Mouse (Mus musculus) kidney, embryonic 16.5 days (tissue): ENCODE measurements around the gene Rabgap1l. TPM values are rescaled to one million over a fixed set of nuclear protein-coding genes. Genes with fewer than 3 reads are reported as not detected.
A peak's percentile ranks its signal among the peaks of the same experiment; 100 is the strongest.

Source experiments
- ATAC-seq: fragments of 200-750 bp; cut with Nextera tagmentation; 2 replicates; pipeline ENCODE4 v1.8.0; 2017; ENCODE audit warnings: moderate TSS enrichment; ENCODE audit not compliant: low FRiP score, low TSS enrichment
- H3K27ac ChIP-seq: fragments of 300-500 bp; sonication (generic); 2 replicates; pipeline ENCODE4 v1.5.1; 2014; ENCODE audit warnings: low read length
- H3K27me3 ChIP-seq: fragments of 300-500 bp; sonication (generic); 2 replicates; pipeline ENCODE4 v1.6.1; 2014; ENCODE audit warnings: low read length, control low read depth, mixed read lengths; ENCODE audit not compliant: insufficient read depth
- H3K36me3 ChIP-seq: fragments of 300-500 bp; sonication (generic); 2 replicates; pipeline ENCODE4 v1.6.1; 2014; ENCODE audit warnings: low read length, control low read depth, mixed read lengths; ENCODE audit not compliant: insufficient read depth
- H3K4me1 ChIP-seq: fragments of 300-500 bp; sonication (generic); 2 replicates; pipeline ENCODE4 v1.6.1; 2014; ENCODE audit warnings: low read length, control low read depth, mixed read lengths; ENCODE audit not compliant: insufficient read depth
- H3K4me2 ChIP-seq: fragments of 300-500 bp; sonication (generic); replicated peaks from 2 replicates; pipeline ENCODE4 v1.6.1; 2014; ENCODE audit warnings: low read depth, low read length
- H3K4me3 ChIP-seq: fragments of 300-500 bp; sonication (generic); 2 replicates; pipeline ENCODE4 v1.5.1; 2014; ENCODE audit warnings: mild to moderate bottlenecking, low read length
- H3K9ac ChIP-seq: fragments of 300-500 bp; sonication (generic); replicated peaks from 2 replicates; pipeline ENCODE4 v1.6.1; 2014; ENCODE audit warnings: low read length
- H3K9me3 ChIP-seq: fragments of 300-500 bp; sonication (generic); 2 replicates; pipeline ENCODE4 v1.6.1; 2016; ENCODE audit warnings: low read length, control low read depth
- WGBS: fragments of 180-500 bp; shearing (Covaris S2); extraction: QIAGEN DNeasy Blood & Tissue Kit; methylation state at CpG from one replicate; pipeline ENCODE4 v1.1.7; 2014; 5-methylcytosine and 5-hydroxymethylcytosine counted together
- polyA plus RNA-seq: library from polyadenylated mRNA; unstranded; fragments of >200 nt; fragmentation: Nextera tagmentation; extraction: Ambion mirVana; gene quantifications from 2 replicates; pipeline ENCODE4 v1.2.1, GENCODE M21; 2015

The Rabgap1l gene
- polyA plus RNA-seq, 1 experiment from 2014 or later = 11.4 TPM

- Histone ChIP-seq H3K27ac (no peak overlapping the region), H3K36me3 (no peaks in the 10 kb centered on the region), H3K9ac (no peak overlapping the region), H3K4me1 (no peaks in the 10 kb centered on the region), H3K27me3 (no peaks in the 10 kb centered on the region), H3K4me3 (no peak overlapping the region), H3K4me2 (no peak overlapping the region), H3K9me3 (no peaks in the 10 kb centered on the region)
- no peak for ATAC-seq
- WGBS = 80% methylated on average over 8 of the region's 8 CpGs
Measured at GRCm38 (mm10) chr1:160318057-160318725, 474.8 kb downstream of the Rabgap1l start.

- no peak overlapping the region for H3K27ac ChIP-seq
- H3K9ac ChIP-seq = no peak overlapping the region
- 98% methylated on average over 2 of the region's 2 CpGs for WGBS
- peaks cover 5% of the 10 kb centered on the region; the same call in 1 of the 2 replicates for H3K4me1 ChIP-seq
- no peaks in the 10 kb centered on the region for H3K27me3 ChIP-seq
- no peak overlapping the region for H3K4me3 ChIP-seq
- no peak for ATAC-seq
- H3K4me2 ChIP-seq = no peak overlapping the region
- H3K36me3 ChIP-seq = no peaks in the 10 kb centered on the region
- H3K9me3 ChIP-seq = no peaks in the 10 kb centered on the region
Measured at GRCm38 (mm10) chr1:160316239-160316638, 476.8 kb downstream of the Rabgap1l start.

GRCm38 (mm10) chr1:160312658-160313057, 480.4 kb downstream of the Rabgap1l start:
- Histone ChIP-seq H3K9ac (no peak overlapping the region), H3K27ac (no peak overlapping the region), H3K4me2 (no peak overlapping the region), H3K9me3 (no peaks in the 10 kb centered on the region), H3K4me1 (peaks cover 11% of the 10 kb centered on the region; the same call in 1 of the 2 replicates), H3K27me3 (0 out of 2 replicates have a peak, but pooled peaks cover 2% of the 10 kb centered on the region), H3K36me3 (no peaks in the 10 kb centered on the region), H3K4me3 (no peak overlapping the region)
- peak; percentile 84; the same call in 1 of the 2 replicates for ATAC-seq
- WGBS = 50% methylated on average over 4 of the region's 4 CpGs

GRCm38 (mm10) chr1:160311861-160312260, 481.1 kb downstream of the Rabgap1l start:
- no peaks in the 10 kb centered on the region for H3K36me3 ChIP-seq
- peaks cover 11% of the 10 kb centered on the region; the same call in 1 of the 2 replicates for H3K4me1 ChIP-seq
- no peak overlapping the region for H3K9ac ChIP-seq
- no peaks in the 10 kb centered on the region for H3K9me3 ChIP-seq
- 15% methylated on average over 2 of the region's 2 CpGs for WGBS
- H3K4me2 ChIP-seq = no peak overlapping the region
- ATAC-seq = no peak
- peak overlapping the region; percentile 35; the same call in 1 of the 2 replicates for H3K27ac ChIP-seq
- H3K4me3 ChIP-seq = no peak overlapping the region
- 0 out of 2 replicates have a peak, but pooled peaks cover 2% of the 10 kb centered on the region for H3K27me3 ChIP-seq

- WGBS = 27% methylated on average over 5 of the region's 5 CpGs
- Histone ChIP-seq H3K36me3 (no peaks in the 10 kb centered on the region), H3K4me1 (peaks cover 11% of the 10 kb centered on the region; the same call in 1 of the 2 replicates), H3K27me3 (0 out of 2 replicates have a peak, but pooled peaks cover 2% of the 10 kb centered on the region), H3K9ac (no peak overlapping the region), H3K9me3 (no peaks in the 10 kb centered on the region), H3K4me2 (0 out of 2 replicates have a peak overlapping the region, but pooled peaks have one; percentile 12), H3K27ac (no peak overlapping the region), H3K4me3 (no peak overlapping the region)
- no peak for ATAC-seq
Measured at GRCm38 (mm10) chr1:160309951-160310350, 483.1 kb downstream of the Rabgap1l start.

- Histone ChIP-seq H3K9ac (no peak overlapping the region; the same call in 1 of the 2 replicates), H3K9me3 (no peaks in the 10 kb centered on the region), H3K4me2 (peak overlapping the region; percentile 21; the same call in 1 of the 2 replicates), H3K36me3 (no peaks in the 10 kb centered on the region), H3K4me3 (no peak overlapping the region; the same call in 1 of the 2 replicates), H3K27me3 (0 out of 2 replicates have a peak, but pooled peaks cover 2% of the 10 kb centered on the region), H3K27ac (no peak overlapping the region), H3K4me1 (peaks cover 11% of the 10 kb centered on the region; the same call in 1 of the 2 replicates)
- no peak for ATAC-seq
- WGBS = 33% methylated on average over 7 of the region's 7 CpGs
Measured at GRCm38 (mm10) chr1:160308996-160309395, 484.0 kb downstream of the Rabgap1l start.

- Histone ChIP-seq H3K36me3 (no peaks in the 10 kb centered on the region), H3K9ac (no peak overlapping the region)
Measured at GRCm38 (mm10) chr1:160308498-160308897, 484.5 kb downstream of the Rabgap1l start.

GRCm38 (mm10) chr1:160306866-160307616, 486.0 kb downstream of the Rabgap1l start:
- H3K27me3 ChIP-seq = 0 out of 2 replicates have a peak, but pooled peaks cover 2% of the 10 kb centered on the region
- H3K4me3 ChIP-seq = no peak overlapping the region
- no peaks in the 10 kb centered on the region for H3K36me3 ChIP-seq
- H3K9me3 ChIP-seq = no peaks in the 10 kb centered on the region
- H3K4me1 ChIP-seq = peaks cover 7% of the 10 kb centered on the region; the same call in 1 of the 2 replicates
- no peak overlapping the region for H3K9ac ChIP-seq
- ATAC-seq = no peak
- no peak overlapping the region for H3K4me2 ChIP-seq
- 59% methylated on average over 10 of the region's 10 CpGs for WGBS
- H3K27ac ChIP-seq = no peak overlapping the region

More at GRCm38 (mm10) chr1:160308498-160308897, 484.5 kb downstream of the Rabgap1l start:
- Histone ChIP-seq H3K4me3 (no peak overlapping the region; the same call in 1 of the 2 replicates), H3K4me1 (peaks cover 11% of the 10 kb centered on the region; the same call in 1 of the 2 replicates), H3K27me3 (0 out of 2 replicates have a peak, but pooled peaks cover 2% of the 10 kb centered on the region), H3K9me3 (no peaks in the 10 kb centered on the region), H3K27ac (no peak overlapping the region), H3K4me2 (peak overlapping the region; percentile 21; the same call in 1 of the 2 replicates)
- 73% methylated on average over 7 of the region's 7 CpGs for WGBS
- no peak for ATAC-seq

GRCm38 (mm10) chr1:160306336-160306735, 486.7 kb downstream of the Rabgap1l start:
- Histone ChIP-seq H3K4me2 (no peak overlapping the region), H3K36me3 (no peaks in the 10 kb centered on the region), H3K27me3 (0 out of 2 replicates have a peak, but pooled peaks cover 2% of the 10 kb centered on the region), H3K27ac (no peak overlapping the region), H3K4me3 (no peak overlapping the region), H3K9me3 (no peaks in the 10 kb centered on the region), H3K9ac (no peak overlapping the region), H3K4me1 (peaks cover 6% of the 10 kb centered on the region; the same call in 1 of the 2 replicates)
- WGBS = 46% methylated on average over 6 of the region's 6 CpGs
- no peak for ATAC-seq
